Mouse (Mus musculus) spleen, adult 12 weeks (tissue): ENCODE results near the gene Kcne1.
A peak's percentile ranks its signal among the peaks of the same experiment; 100 is the strongest.

Experiments
- DNase-seq: peaks from one replicate; pipeline ENCODE4 v3.0.0; 2022; ENCODE audit warnings: low spot score

Gene Kcne1

DNA sequence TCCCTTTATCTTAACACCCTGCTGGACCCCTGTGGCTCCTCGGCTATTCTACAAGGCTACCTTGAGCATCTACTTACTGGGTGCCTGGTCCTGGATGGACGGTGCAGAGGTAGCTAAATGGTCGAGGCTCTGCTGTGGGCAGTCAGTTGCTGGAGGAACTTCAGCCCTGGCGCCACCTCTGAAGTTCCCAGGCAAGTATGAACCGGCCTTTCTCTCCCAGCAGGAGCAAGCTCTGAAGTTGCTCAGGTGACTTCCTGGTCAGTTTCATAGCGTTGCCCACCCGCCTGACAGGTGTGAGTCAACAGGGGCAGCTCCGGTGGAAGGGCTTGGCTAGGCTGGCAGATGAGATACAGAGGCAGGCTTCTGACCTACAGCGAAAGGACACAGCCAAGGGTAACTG, at the start of gene Kcne1:
Gene Kcne1, minus strand, starts transcription at position 240 of the 400 bp plus-strand sequence.
- DNase-seq: no peak

DNA sequence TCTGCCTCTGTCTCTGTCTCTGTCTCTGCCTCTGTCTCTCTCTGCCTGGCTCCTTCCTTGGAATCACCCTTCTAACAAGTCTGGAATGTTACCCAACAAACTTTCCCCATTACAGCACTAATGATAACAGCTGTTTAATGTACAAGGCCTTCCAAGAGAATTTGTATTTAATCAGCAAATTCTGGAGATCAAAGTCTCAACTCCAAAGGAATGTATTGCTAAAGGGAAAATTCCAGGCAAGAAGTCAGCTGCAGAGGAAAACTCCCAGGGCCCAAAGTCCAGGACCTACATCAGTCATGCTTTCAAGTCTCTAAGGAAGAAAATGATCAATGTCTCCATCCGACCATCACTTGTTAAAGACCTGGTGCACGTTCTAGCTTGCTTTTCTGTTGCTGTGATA, 48.6 kb upstream of the Kcne1 start:
- DNase-seq: no peak

DNA sequence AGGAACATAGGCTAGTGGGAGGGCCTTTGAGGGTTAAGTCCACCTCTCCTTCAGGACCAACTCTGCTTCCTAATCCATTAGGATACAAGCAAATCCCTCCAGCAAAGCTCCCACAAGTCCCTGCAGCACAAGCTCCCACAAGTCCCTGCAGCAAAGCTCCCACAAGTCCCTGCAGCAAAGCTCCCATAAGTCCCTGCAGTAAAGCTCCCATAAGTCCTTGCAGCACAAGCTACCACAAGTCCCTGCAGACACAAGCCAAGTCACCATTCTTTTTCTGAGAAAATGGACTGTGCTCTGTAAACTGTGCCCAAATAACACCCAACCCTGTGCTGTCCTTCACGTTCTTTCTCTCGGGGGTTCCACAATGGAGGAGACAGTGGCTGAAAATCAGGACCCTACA, 44.9 kb upstream of the Kcne1 start:
- DNase-seq: no peak

- DNase-seq: no peak
These were observed 43.8 kb upstream of the Kcne1 start for GRCm38 (mm10) chr16:92403069-92403468.

- DNase-seq: no peak
These were observed 42.9 kb upstream of the Kcne1 start for GRCm38 (mm10) chr16:92402216-92402615.

GRCm38 (mm10) chr16:92401206-92401605, 41.9 kb upstream of the Kcne1 start:
- DNase-seq: no peak

DNA sequence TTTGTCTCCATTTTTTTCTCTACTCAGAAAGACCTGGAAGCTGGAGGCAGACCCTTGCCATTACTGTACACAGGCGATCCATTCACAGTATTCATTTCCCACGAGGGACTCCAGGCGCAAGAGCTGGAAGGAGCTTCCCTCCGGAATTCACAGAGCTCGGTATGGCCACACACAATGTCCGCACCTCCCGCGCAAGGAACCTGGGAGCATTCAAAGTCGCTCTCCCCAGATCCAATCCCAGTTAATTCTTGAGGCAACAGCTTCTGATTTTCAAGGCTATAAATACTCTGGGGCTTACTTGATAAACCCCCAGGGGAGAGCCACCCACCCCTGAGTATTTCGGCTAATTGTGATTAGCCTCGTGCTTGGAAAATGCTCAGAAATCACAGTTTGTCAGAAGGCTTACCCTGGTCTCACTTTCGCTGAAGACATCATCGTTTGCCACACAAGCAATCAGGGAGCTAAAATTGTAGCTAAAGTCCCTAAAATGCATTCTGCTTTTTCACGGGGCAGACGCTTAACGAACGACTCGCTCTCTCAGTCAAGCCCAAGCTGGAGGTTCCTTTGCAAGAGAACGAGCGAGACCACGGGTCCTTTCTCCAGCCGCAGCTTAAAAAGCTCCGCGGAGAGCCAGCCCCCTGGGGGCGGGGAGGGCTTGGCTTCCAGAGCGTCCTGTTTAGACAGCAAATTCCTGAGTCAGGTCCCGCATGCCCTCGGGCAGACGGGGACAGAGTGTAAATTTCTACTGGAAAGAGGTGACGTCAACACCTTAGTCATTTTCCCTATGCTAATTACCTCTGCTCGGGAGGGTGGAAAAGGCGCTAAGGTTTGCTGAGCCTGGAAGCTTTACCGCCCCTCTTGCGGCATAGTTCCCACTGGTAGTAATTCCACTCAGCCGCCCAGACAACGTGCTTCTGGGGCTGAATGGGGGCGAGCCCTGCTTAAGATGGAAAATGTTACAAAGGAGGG, 40.5 kb upstream of the Kcne1 start:
- no peak for DNase-seq

DNA sequence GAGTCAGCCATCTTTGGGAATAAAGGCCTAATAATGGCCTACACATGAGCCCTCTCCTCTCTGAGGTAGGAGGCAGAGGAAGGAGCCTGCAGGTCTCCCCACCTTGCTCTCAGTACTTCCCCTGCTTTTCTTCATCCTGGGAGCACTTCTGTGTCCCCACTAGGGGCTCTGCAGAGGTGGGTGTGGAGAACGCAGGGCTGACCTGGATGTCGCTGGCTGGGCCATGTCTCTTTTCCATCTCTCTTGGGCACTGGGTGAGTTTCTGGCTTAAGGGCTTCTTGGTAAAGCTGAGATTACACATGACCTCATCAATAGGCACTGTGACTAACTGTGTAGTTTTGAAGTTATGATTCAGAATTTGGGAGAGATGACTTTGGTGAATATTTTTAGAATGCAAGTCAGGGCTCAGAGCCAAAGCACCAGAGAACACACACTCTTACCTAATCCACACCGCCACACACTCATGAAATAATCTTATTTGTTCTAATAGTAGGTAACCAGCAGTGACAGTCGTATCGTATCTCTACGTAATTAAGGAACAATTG, 39.4 kb upstream of the Kcne1 start:
- DNase-seq: no peak

DNA sequence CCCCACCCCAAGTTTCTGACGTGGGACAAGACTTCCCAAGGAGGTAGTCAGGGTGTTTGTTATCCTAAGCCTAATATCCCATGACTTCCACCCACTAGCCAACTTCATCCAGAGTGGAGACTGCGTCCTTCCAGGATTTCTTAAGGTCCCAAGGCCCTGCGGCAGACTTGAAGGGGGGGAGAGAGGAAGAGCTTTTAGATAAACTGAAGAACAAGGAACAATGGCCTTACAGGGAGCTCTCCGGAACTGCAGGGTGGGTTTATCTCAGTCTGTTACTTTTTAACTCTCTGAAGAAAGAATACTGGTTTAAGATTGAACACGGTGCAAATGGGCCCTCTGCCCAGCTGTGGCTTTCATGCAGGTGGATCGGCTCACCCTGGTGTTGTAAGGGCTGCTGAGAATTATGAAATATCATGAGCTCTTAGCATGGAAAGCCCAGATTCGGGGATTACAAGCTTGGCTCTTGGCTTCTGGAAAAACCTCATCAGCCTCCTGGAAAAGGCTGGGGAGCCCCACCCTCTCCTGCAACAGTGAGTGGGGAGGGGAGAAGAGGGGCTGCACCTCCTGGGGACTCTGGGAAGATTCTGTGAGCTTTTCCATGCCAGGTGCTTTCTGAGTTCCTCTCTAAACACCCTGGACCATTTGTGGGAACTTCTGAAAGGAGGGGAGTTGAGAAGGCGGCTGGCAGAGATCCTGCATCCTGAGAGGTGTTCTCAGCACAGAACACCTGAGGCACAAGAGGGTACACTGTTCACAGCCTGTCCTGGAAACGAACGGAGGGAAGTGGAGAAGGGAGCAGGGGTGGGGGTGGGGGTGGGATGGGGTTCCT, 38.7 kb upstream of the Kcne1 start:
- DNase-seq: no peak

- DNase-seq: no peak
These were observed 34.5 kb upstream of the Kcne1 start for GRCm38 (mm10) chr16:92393732-92394131.

GRCm38 (mm10) chr16:92387692-92388091, 28.4 kb upstream of the Kcne1 start:
- DNase-seq: no peak

GRCm38 (mm10) chr16:92385062-92385461, 25.8 kb upstream of the Kcne1 start:
- DNase-seq: peak; percentile 39

DNA sequence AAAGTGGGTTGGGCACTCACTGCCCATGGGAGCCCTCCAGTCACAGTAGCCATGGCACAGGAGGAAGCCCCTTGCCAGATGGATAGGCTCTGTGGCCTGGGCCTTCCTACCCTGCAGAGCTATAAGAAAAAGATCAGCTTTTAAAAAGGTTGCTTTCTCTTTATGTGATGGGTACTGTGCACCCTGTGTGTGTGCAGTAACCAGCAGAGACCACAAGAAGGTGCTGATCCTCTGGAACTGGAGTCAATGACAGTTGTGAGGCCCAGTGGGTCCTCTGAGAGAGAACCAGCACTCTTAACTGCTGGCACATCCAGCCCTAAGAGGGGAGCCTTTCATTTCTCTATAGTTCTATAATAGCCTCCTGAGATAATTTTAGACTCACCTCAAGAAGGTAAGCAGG, 24.1 kb upstream of the Kcne1 start:
- no peak for DNase-seq

DNA sequence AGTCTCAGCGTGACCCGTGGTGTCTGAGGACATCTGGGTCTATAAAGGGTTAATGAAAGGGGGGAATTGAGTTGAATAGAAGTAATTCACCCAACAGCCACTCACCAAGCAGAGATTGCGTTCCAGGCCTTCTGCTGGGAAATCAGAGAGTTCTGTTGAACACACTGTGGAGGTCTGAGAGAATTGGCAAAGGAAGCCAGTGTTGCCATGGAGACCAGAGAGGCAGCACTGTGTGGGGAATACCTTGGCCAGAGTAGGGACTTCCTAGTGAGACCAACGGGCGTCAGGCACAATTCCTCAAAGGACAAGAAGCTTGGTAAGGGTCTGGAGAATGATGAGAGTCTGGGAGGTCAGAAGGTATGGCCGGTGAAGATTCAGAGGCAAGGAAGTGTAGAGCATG, 23.2 kb upstream of the Kcne1 start:
- no peak for DNase-seq

DNA sequence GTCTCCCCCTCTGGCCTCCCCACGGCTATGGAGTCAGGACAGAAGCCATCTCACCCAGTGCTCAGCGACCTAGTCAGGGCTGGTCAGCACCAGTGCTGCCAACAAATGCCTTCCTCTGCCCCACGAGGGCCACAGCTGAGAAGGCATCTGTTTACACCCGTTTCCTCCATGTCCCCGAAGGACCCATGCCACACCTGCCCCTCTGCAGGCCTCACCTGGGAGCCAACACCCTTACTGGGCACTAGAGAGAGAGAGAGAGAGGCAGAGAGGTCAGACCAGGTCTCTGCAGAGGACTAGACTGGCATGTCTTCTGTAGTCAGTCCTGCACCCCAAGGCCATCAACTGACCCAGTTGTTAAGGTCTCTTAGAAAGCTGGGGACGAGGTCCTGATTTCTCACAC, 21.8 kb upstream of the Kcne1 start:
- DNase-seq: no peak

DNA sequence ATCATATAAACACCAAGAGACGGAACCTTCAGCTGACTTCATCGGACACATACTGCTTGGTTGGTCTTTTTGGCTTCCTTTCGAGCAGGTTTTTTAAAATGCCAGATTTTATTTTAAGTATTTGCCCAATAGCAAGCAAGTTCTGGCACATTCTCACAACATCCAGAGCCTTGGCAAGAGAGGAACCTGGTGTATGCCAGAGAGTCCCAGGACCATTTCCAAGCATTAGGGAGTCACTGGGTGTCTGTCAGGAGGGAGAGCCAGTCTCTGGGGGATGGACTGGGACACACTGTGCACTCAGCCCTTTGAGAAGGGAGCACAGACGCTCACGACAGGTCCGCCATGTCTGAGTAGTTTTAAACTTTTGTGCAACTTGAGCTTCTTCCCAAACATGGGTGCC, 17.7 kb upstream of the Kcne1 start:
- DNase-seq: no peak

DNA sequence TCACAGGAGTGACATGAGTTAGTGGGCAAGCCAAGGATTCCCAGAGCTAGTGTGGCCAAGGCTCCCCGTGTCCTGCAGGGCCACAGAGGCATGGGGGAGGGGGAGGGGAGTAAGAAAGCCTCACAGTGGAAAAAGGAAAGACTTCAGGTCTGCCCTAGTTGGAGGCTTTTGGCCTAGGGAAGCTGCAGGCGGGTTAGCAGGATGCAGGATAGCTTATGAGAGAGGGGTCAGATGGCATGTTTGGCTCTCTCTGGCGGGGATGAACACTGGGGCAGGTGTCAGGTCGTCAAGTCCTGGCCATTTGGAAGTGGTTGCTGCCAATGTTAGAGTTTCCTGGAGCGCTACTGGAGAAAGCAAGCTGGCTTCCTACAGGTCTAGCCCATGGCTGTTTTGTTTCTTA, 12.4 kb upstream of the Kcne1 start:
- no peak for DNase-seq

DNA sequence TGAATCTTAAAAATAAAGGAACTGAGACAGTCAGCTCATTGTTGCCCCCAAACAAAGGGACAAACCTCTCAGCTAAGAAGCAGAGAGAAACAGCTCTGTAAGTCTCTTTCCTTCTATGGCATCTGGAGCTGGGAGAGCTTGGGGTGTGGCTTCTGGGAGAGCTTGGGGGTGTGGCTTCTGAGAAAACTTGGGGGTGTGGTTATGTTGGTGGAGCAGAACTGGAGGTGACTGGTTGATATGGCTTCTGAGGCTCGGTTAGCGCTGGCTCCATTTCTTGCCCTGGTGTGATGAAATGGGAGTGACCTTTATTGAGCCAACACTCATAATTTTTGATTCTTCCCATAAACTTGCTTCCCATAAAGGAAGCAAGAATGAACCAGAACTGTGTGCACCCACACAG, 10.0 kb upstream of the Kcne1 start:
- DNase-seq: no peak

- no peak for DNase-seq
These were observed 6.2 kb upstream of the Kcne1 start for GRCm38 (mm10) chr16:92365477-92365876.

DNA sequence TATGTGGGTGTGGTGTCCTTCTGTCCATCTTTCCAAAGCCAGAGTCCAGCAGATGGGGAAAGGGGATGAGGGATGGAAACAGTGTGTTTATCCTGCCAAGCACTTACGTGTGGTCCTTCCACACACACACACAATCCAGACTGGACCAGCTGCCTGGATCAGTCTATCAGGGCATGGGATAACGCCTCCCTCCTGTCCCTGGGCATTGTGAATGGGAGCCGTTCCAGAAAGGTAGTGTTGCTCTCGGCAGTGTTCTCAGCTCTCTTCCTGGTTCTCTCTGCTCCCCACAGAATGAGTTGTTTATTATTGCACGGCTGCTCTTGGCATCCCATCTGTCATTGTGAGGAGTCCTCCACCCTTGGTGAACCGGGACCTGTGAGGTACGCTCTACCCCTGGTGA, 1.4 kb upstream of the Kcne1 start:
- DNase-seq: no peak

GRCm38 (mm10) chr16:92358734-92359133, 534 bp downstream of the Kcne1 start:
- no peak for DNase-seq

GRCm38 (mm10) chr16:92357566-92357965, 1.7 kb downstream of the Kcne1 start:
- DNase-seq: no peak

DNA sequence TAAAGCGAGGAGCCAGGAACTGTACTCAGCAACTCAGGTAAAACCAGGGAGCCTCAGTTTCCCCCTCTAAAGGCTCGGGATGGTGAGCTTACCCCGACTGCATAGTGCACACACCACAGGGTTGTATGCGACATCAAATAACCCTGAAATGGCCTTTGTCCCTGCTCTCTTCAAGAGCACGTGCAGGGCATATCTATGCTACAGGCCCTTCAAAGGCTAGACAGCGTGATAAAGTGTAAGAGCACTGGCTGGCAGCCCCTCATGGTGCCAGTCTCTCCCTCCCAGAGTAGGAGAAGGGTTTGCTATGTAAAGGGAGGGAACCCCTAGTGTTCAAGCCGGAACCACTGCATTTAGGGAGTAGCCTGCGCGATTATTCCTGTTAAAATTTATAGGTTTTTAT, 2.2 kb downstream of the Kcne1 start:
- DNase-seq: no peak
